Mouse (Mus musculus): ENCODE results near the gene D030056L22Rik.

The D030056L22Rik gene

DNA sequence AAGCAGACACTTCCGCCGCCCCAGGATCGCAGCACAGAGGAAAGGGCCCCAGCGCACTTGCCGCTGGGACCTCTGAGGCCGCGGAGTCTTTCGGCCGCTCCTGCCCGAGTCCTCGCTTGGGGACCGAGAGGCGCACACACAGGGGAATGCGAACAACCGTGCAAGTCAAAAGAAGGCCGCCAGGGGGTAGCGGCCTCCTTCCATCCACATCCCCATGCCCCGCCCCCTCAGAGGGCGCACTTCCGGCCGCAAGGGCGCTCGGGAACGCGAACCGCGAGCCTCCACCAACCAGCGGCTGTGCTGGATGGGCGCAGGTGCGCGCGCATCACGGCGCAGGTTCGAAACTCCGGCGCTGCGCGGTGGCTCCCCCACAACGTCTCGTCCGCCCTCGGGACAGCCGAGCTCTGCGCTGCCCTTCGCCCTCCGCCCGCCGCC is at the start of gene D030056L22Rik:
Gene D030056L22Rik, plus strand, starts transcription at position 328 of the 435 bp plus-strand sequence.
- DNase-seq (ENCODE audit: low spot score): peak; percentile 98

DNA sequence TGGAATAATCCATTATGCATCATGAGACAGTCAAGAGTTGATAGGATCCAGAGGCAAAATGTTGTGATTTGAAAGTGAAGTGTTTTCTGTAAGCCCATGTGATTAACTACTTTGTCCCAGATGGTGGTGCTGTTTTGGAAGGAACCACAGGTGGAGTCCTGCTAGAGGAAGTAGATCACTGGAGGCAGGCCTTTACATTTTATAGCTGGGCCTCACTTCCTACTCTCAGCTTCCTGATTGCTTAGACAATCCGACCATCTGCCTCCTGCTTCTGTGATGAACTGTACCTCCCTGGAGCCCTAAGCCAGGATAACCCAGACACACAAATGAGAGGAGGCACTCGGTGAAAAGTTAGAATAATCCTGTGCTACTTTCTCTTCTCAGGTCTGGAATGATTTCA is 49.1 kb upstream of the D030056L22Rik start:
- DNase-seq (ENCODE audit: low spot score): no peak

DNA sequence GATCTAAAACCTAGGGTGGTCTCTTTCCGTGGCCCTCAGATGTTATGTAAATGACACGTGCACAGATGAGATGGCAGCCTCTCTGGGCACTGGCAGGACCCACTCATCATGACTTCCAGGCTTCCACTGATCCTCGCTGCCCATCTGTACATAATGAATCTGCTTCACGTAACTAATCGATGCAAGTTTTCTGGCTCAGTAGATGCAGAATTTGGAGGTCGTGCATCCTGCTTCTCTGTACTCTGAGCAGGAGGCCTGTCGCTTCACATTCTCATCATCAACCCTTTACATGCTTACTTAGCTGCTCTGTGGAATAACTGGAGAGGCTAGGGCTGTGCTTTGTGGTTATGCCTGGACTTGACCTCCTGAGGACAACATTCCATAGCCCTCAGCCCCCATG is 46.0 kb upstream of the D030056L22Rik start:
- DNase-seq (ENCODE audit: low spot score): no peak

DNA sequence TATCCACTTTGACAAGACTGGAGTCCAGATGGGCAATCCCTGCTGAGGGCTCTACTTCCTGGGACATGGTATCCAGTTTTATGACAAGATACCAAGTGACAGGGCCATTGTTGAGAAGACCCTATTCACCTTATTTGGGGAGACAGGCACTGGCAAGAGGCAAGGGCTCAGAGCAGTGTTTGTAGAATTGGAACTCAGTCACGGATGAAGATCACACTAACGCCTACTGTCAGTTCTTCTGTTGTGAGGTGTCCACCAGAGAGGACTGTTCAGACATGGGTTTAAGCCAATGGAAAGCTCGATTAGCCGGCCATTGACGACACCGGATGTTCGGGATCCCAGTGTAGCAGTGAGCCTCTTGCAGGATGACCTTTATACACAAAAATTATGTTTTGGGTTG is 43.4 kb upstream of the D030056L22Rik start:
- DNase-seq (ENCODE audit: low spot score): no peak

DNA sequence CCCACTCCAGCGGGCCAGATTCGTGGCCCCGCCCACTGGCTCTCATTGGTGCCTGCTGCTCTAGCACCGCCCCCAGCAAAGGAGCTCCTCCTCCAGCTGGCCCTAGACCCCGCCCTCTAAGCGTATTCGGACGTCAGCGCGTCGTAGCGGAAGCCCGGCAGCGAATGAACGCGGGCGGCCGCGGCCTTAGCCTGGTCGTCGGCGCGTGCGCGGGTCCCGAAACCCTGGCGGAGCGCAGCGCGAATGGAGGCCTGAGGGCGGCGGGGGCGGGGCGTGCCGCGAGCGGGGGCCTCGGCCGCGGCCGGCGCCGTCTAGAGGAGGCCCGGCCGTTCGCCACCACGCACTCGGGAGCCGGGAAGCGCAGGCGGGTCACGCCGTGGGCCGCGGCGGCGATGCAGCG is 42.4 kb upstream of the D030056L22Rik start, which contains the start of gene Carnmt1:
Gene Carnmt1, plus strand, starts transcription at position 157 of the 400 bp plus-strand sequence.
- peak; percentile 98 for DNase-seq (ENCODE audit: low spot score)

DNA sequence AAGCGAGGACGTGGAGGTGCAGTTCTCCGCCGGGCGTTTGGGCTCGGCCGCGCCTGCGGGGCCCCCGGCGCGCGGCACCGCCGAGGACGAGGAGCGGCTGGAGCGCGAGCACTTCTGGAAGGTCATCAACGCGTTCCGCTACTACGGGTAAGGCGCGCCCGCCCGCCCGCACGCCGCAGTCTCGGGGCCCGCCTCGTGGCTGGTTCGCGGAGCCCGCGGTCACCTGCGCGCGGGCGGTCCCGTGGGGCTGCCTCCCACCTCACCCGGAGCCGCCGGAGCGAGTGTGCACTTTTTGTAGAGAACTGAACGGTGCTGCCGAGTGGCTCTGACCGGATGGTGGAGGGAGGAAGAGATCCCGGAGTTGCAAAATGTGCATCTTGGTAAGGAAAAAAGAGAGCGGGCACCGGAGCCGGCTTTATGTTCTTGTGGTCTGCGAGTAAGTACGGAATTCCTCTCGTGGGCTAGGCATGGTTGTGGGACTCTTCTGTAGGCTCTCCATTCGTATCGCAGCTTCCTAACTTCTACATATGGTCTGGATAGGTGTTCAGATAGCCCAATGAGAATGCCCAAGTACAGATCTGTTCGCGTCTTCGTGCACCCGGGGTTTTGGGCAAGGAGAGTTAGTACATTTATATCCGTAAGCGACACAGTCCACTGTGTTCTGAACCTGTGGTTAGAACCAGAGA is 41.8 kb upstream of the D030056L22Rik start:
- peak; percentile 60 for DNase-seq (ENCODE audit: low spot score)

DNA sequence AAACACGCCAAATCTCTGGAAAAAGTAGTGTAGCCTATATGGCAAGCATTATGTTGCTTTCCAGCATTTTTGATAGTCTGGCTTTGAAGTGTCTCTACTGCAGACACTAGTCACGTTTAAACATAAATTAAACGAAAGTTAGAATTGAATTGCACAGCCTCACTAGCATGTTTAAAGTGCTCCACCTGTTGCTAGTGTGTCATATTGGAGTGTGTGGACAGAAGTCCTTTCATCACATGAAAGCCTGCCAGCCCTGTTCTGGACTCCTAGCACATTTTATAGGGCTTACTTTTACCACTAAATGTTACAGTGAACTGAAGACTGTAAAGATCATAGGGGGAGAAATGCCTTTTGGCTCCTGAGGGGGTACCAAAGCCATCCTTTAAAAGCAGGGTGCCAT is 40.5 kb upstream of the D030056L22Rik start:
- DNase-seq (ENCODE audit: low spot score): no peak

DNA sequence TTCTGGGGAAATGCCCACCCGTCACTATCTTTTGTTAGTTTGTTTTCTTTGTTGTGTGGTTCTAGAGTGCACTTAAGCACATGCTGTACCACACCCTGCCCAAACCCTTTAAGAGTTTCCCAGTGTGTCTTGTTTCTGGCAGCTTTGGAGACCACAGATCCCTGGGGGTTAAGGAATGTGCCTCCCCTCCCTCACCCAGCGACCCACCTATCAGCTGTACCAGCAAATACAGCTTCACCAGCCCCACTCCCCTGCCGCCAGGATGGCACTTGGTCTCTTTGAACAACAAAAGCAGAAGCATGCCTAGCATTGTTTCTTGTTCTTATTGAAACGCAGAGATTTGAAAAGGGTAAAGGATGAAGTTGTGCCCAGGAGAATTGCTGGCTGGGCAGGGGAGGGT is 39.9 kb upstream of the D030056L22Rik start:
- no peak for DNase-seq (ENCODE audit: low spot score)

DNA sequence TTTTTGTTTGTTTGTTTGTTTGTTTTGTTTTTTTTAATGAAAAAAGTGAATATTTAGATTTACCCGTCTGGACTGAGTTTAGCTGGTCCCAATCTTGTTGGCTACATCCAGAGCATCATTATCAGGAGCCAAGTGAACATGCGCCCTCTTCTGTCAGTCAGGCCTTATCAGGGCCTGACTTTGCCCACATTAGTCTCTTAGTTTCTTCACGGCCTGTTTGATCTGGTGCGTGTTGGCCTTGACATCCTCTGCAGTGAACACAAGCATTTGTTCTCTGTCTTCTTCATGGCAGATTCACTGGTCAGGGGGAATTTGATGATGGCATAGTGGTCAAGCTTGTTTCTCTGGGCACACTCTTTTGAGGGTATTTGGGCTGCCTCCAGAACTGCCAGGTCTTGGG is 30.9 kb upstream of the D030056L22Rik start:
- DNase-seq (ENCODE audit: low spot score): no peak

DNA sequence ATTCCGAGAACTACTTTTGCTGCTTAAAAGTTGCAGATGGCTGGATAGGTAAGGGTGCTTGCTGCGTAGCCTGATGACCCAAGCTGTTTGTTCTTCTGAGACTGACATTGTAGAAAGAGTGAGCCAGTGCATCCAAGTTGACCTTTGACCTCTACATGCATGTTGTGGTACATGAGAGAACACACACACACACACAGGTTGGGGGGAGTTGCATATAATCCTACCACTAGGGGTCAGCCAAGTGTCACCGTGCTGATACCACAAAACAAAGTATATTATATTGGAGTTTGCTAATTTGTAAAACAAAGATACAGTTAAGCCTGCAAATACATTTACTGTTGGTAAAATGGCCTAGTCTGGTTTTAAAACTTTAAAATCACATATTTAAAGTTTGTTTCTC is 25.4 kb upstream of the D030056L22Rik start:
- no peak for DNase-seq (ENCODE audit: low spot score)

DNA sequence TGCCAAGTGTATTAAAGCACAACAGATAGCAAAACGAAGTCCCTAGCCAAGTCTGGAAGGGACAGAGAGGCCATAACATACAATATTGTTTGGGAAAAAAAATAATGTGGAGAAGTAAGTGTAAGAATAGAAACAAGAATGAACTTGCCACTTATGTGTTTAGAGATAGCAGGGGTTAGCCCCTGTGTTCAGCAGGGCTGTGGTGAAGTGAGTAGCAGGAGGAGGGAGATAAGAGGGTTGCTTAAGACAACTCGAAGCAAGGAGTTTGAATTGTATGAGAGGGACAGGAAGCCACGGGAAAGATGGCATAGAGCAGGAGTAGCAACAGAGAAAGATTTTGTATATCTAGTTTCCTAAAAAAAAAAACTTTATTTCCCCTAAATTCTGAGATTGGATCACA is 20.8 kb upstream of the D030056L22Rik start:
- no peak for DNase-seq (ENCODE audit: low spot score)

DNA sequence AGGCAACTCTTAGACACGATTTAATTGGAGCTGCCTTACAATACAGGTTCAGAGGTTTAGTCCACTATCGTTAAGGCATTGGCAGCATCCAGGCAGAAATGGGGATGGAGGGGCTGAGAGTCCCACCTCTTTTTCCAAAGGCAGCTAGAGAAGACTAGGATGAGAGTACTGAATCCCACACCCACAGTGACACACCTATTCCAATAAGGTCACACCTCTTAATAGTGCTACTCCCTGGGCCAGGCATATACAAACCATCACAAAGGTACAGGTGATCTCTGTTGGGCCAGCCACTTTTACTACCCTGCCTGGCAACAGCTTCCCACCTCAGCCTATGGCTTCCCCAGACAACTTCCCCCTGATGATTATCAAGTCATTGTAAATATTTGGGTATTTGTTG is 20.2 kb upstream of the D030056L22Rik start:
- no peak for DNase-seq (ENCODE audit: low spot score)

DNA sequence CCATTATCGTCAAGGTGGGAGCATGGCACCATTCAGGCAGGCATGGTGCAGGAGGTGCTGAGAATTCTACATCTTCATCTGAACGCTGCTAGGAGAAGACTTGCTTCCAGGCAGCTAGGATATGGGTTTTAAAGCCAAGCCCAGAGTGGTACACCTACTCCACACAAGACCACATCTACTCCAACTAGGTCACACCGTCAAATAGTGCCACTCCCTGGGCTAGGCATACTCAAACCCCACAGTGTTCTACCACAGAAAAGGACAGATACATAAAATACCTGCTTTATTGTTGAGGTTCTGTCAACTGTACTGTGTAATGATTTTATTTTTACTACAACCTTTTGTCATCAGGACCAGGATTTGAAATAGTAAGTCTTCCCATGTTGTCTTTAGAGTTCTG is 17.9 kb upstream of the D030056L22Rik start:
- DNase-seq (ENCODE audit: low spot score): no peak

DNA sequence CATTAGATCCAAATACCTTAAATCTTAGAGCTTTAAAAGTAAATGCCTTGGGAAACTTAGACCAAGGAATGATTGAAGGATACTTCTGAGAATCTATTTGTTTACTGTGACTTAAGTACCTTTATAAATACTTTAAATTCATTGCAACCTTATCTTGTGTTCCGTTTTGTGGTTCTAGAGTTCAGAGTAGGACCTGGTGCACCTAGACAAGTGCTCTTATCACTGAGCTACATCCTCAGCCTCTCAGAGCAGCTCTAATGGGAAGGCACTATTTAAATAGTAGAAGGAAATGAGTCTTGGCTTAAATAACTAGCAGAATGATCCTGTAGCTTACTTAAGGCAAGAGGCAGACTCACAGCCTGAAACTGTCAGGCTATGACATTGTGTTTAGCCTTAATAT is 17.4 kb upstream of the D030056L22Rik start:
- DNase-seq (ENCODE audit: low spot score): no peak

DNA sequence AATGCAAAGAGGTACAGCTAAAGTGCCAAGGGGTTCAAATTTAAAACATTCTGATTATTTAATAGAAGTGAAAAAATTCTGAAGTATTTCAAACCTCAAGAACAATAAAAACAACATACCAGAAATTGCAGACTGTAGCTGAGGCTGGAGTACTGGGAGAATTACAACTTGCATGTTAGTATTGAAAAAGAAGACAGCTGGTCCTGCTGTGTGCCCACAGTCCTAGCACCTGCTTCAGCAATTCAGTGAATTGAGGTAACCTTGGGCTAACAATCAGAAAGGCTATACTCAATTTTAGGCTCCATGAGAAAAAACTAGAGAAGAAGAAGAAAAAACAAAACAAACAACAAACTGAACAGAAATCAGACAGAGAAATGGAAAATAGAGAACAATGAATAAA is 4.9 kb upstream of the D030056L22Rik start:
- no peak for DNase-seq (ENCODE audit: low spot score)

DNA sequence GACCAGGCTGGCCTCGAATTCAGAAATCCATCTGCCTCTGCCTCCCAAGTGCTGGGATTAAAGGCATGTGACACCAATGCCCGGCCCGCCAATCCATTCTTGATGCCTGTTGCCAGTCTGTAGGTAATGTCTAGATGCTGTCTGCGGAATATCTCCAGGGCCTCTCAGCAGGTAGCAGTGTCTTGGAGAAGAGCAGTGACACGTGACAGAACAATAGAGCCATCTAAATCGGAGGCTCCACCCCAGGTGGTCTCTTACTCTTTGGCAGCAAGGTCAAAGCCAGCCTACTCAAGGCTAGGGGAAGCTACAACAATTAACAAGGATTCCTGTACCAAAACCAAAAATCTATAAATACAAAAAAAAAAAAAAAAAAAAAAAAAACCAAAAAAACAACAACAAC is 2.1 kb upstream of the D030056L22Rik start:
- DNase-seq (ENCODE audit: low spot score): no peak

DNA sequence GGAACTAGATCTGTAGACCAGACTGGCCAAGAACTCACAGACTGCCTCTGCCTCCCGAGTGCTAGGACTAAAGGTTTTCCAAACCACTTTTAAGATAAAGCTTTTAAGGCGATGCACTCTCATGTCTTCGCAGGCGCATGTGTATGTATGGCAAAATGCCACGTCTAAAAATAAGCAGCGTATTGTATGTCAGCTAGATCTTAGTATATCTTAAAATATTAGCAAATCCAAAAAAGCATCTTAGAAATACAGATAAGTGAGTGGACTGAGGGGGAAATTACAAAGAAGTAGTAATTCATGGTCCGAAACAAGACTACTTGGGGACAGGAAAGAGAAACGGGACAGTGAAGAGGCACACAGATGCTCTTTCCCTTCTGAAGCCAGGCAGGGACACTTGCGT is 1.4 kb upstream of the D030056L22Rik start:
- no peak for DNase-seq (ENCODE audit: low spot score)

DNA sequence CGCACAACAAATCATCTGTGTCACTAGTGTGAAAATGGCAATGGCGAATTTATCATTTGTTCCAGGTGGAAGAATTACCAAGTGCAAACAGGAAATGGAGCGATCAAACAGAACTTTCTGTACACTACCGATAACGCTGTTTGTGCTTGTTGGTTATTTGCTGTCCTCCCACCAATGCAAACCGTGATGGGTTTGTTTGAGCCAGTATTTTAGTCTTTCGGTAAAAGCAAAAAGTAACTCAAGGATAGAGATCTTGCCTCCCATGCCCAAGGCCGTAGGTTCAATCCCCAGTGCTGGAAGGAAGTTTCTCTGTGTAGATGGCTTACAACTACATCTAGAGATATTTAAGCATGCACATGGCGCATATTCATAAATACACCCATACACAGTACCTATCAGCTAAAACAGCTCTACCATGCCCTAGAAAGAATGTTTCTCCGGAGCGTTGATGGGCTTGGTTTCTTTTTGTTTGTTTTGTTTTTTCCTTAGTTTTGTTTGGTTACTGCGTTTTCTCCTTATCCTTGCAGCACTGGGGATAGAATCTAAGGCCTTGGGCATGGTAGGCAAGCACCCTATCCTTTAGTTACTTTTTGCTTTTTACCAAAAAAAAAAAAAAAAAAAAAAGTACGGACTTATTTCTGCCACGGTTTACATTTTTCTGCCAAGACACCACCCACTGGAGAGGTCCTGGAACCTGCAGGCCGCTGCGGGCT is 684 bp upstream of the D030056L22Rik start:
- no peak for DNase-seq (ENCODE audit: low spot score)

DNA sequence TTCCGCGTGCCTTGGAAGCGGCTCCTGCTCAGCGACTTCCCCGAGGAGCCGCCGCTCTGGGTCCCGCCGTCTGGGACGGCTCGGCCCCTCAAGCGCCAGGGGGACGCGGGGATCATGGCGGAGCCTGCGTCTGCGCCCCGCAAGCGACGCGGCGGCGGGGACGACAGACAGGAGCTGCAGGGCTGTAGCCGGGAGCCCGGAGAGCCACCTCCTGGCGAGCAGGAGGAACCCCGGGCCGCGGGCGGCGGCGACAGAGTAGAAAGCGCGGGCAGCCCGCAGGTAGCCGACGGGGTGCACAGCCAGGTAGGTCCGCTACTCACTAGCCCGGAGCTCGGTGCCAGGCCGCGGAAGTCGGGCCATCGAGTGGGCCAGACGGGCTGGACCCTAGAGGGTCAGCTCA is 364 bp downstream of the D030056L22Rik start:
- peak; percentile 54 for DNase-seq (ENCODE audit: low spot score)

DNA sequence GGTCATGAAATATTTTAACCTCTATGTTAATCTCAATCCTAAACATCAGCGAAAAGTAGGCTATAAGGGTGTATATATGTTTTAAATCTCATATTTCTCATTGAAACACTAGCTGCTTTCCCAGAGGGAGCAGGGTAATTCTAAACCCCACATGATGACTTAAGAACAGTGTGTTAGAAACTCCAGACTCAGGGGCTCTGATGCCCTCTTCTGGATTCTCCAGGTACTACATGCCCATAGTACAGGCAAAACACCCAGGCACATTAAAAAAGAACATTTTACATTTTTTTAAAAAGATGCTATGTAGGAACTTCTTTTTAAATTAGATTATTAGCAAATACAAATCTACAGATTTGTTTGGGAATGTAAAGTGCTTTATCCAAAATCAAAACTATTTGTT is 3.4 kb downstream of the D030056L22Rik start:
- DNase-seq (ENCODE audit: low spot score): no peak

DNA sequence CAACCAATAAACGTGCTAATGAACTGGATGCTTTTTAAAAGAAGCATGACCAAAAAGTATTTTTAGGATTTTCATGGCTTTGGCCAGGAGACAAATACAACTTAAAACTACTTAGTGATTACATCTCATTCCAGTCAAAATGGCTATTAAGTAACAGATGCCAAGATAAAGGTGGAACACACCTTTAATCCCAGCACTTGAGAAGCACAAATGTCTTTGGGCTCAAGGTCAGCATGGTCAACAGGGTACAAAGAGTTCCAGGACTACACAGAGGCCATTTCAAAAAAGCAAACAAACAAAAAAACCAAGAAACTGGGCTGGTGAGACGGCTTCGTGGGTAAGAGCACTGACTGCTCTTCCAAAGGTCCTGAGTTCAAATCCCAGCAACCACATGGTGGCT is 7.3 kb downstream of the D030056L22Rik start:
- no peak for DNase-seq (ENCODE audit: low spot score)

DNA sequence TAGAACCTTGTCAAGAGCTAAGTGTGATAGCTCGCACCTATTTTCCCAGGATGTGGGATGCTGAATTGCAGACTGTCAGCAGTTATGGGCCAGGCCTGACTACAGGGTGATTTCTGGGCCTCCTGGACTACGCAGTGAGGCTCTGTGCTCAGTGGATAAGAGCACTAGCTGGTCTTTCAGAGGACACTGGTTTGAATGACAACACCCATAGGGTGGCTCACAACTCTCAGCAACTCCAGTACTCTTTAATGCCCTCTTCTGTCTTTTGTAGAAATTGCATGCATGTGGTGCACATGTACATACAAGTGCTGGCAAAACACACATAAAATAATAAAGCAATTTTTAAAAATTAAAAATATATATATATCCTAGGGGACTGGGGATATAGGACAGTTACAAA is 12.2 kb downstream of the D030056L22Rik start:
- no peak for DNase-seq (ENCODE audit: low spot score)

DNA sequence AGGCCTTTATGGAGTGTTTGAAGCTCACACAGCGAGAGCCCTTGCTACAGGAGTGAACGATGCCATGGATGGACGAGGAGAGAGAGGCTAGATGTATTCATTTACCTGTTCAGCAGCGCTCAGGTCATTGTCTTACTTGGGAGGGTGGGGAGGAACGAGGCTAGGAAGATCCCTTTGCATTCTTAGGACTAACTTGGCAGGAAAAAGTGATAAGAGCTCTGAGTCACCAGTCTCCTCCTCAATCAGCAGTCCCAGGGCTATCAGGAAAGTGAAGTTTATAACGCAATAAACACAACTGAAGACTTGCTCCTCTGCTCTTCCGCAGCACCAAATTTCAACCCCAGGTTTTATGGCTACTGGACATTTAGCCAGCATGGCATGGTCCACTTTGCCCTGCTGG is 17.3 kb downstream of the D030056L22Rik start:
- DNase-seq (ENCODE audit: low spot score): no peak

DNA sequence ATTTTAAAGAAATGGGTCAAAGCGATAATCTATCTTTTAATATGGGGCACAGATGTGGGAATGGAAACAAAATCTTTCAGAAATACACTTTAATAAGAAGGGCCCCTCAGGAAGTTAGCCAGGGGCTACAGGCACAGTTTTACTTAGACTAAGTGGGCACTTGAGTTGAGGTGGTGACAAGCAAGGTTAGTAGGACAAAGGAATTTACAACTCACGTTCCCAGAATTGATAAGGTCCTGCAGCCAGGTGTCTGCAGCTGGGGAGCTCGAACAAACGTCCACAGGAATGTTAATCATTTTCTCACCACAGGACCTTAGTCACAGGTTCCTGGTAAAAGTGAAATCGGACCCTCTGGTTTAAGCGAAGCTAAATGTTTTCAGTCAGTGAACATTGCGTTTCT is 18.1 kb downstream of the D030056L22Rik start:
- DNase-seq (ENCODE audit: low spot score): no peak
